Mouse (Mus musculus) cortical plate, adult 2 months (tissue): ENCODE results near the gene Slc39a2.

Source experiments
- CTCF ChIP-seq: fragments of 200-500 bp; IDR thresholded peaks from 2 replicates; pipeline ENCODE4 v1.5.1; 2011; ENCODE audit warnings: mild to moderate bottlenecking, control low read depth, low read length; ENCODE audit not compliant: insufficient read depth; ENCODE audit errors: extremely low read depth
- POLR2A ChIP-seq: fragments of 200-500 bp; IDR thresholded peaks from 2 replicates; pipeline ENCODE4 v1.6.1; 2011; ENCODE audit warnings: mild to moderate bottlenecking, low read length, control low read depth; ENCODE audit not compliant: insufficient read depth; ENCODE audit errors: extremely low read depth

DNA sequence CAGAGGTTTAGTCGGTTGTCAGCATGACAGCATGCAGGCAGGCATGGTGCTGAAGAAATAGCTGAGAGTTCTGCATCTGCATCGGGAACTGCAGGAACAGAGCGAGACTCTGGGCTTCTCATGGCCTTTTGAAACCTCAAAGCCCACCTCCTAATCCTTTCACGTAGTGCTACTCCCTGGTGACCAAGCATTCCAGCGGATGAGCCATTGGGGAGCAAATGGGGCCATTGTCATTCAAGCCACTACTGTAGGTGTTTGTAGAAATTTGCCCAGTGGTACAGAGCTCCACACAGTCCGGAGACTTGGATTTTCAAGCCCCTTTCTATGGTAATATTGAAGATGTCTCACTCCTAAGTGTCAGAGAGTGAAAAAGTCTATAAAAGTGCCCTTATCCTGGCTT lies 6.6 kb upstream of the Slc39a2 start:
- TF ChIP-seq CTCF (no peak), POLR2A (no peak)
